Mouse (Mus musculus) stomach, embryonic 16.5 days (tissue): ENCODE data around the gene Ak2. TPM values are rescaled to one million over a fixed set of nuclear protein-coding genes. Genes with fewer than 3 reads are reported as not detected.
A peak's percentile ranks its signal among the peaks of the same experiment; 100 is the strongest.

Experiments
- ATAC-seq: fragments of 200-750 bp; cut with Nextera tagmentation; 2 replicates; pipeline ENCODE4 v1.8.0; 2017; ENCODE audit warnings: moderate number of reproducible peaks, moderate TSS enrichment; ENCODE audit not compliant: insufficient read depth, low FRiP score
- H3K27ac ChIP-seq: fragments of 300-500 bp; sonication (generic); 2 replicates; pipeline ENCODE4 v1.5.1; 2014; ENCODE audit warnings: low read length
- H3K27me3 ChIP-seq: fragments of 300-500 bp; sonication (generic); 2 replicates; pipeline ENCODE4 v1.6.1; 2014; ENCODE audit warnings: low read length, control low read depth, mixed read lengths; ENCODE audit not compliant: control insufficient read depth, insufficient read depth
- H3K36me3 ChIP-seq: fragments of 300-500 bp; sonication (generic); 2 replicates; pipeline ENCODE4 v1.6.1; 2014; ENCODE audit warnings: low read length; ENCODE audit not compliant: control insufficient read depth, insufficient read depth
- H3K4me1 ChIP-seq: fragments of 300-500 bp; sonication (generic); 2 replicates; pipeline ENCODE4 v1.6.1; 2014; ENCODE audit warnings: low read length, control low read depth, mixed read lengths; ENCODE audit not compliant: control insufficient read depth, insufficient read depth
- H3K4me2 ChIP-seq: fragments of 300-500 bp; sonication (generic); 2 replicates; pipeline ENCODE4 v1.6.1; 2014; ENCODE audit warnings: low read depth, low read length, mixed read lengths
- H3K4me3 ChIP-seq: fragments of 300-500 bp; sonication (generic); replicated peaks from 2 replicates; pipeline ENCODE4 v1.5.1; 2014; ENCODE audit warnings: mild to moderate bottlenecking, low read length
- H3K9ac ChIP-seq: fragments of 300-500 bp; sonication (generic); 2 replicates; pipeline ENCODE4 v1.6.1; 2014; ENCODE audit warnings: low read length
- H3K9me3 ChIP-seq: fragments of 300-500 bp; sonication (generic); replicated peaks from 2 replicates; pipeline ENCODE4 v1.6.1; 2016; ENCODE audit warnings: low read length, control low read depth; ENCODE audit not compliant: control insufficient read depth
- WGBS: fragments of 180-500 bp; shearing (Covaris S2); extraction: QIAGEN DNeasy Blood & Tissue Kit; methylation state at CpG from one replicate; pipeline ENCODE4 v1.1.7; 2014; 5-methylcytosine and 5-hydroxymethylcytosine counted together
- polyA plus RNA-seq: library from polyadenylated mRNA; unstranded; fragments of >200 nt; fragmentation: Nextera tagmentation; extraction: Ambion mirVana; gene quantifications from 2 replicates; pipeline ENCODE4 v1.2.1, GENCODE M21; 2015

Ak2 gene
- polyA plus RNA-seq, 1 experiment from 2014 or later: 207 TPM

- Histone ChIP-seq H3K27me3 (no peaks in the 10 kb centered on the region), H3K36me3 (no peaks in the 10 kb centered on the region), H3K4me3 (no peak overlapping the region), H3K27ac (no peak overlapping the region), H3K4me1 (no peaks in the 10 kb centered on the region), H3K9ac (no peak overlapping the region), H3K4me2 (no peak overlapping the region), H3K9me3 (no peaks in the 10 kb centered on the region)
- no peak for ATAC-seq
- WGBS: 66% methylated on average over 12 of the region's 12 CpGs
Observed at GRCm38 (mm10) chr4:128980890-128981832, 10.6 kb upstream of the Ak2 start.

GRCm38 (mm10) chr4:128981833-128982180 is 10.0 kb upstream of the Ak2 start:
- no peaks in the 10 kb centered on the region for H3K4me1 ChIP-seq
- no peaks in the 10 kb centered on the region for H3K9me3 ChIP-seq
- ATAC-seq: no peak
- H3K4me2 ChIP-seq: no peak overlapping the region
- H3K36me3 ChIP-seq: no peaks in the 10 kb centered on the region
- no peak overlapping the region for H3K4me3 ChIP-seq
- no peak overlapping the region for H3K9ac ChIP-seq
- WGBS: 64% methylated on average over 11 of the region's 11 CpGs
- no peaks in the 10 kb centered on the region for H3K27me3 ChIP-seq
- no peak overlapping the region for H3K27ac ChIP-seq

GRCm38 (mm10) chr4:128983151-128983550 is 8.6 kb upstream of the Ak2 start:
- no peak overlapping the region for H3K27ac ChIP-seq
- 51% methylated on average over 2 of the region's 2 CpGs for WGBS
- no peak for ATAC-seq

GRCm38 (mm10) chr4:128983656-128984055 is 8.1 kb upstream of the Ak2 start:
- Histone ChIP-seq H3K4me1 (no peaks in the 10 kb centered on the region), H3K9me3 (no peaks in the 10 kb centered on the region), H3K36me3 (no peaks in the 10 kb centered on the region), H3K27ac (no peak overlapping the region), H3K4me3 (no peak overlapping the region), H3K4me2 (no peak overlapping the region), H3K9ac (no peak overlapping the region), H3K27me3 (no peaks in the 10 kb centered on the region)
- WGBS: 47% methylated on average over 2 of the region's 2 CpGs
- no peak for ATAC-seq

More at GRCm38 (mm10) chr4:128983151-128983550, 8.6 kb upstream of the Ak2 start:
- H3K4me2 ChIP-seq: no peak overlapping the region
- no peak overlapping the region for H3K4me3 ChIP-seq
- H3K9ac ChIP-seq: no peak overlapping the region
- H3K36me3 ChIP-seq: no peaks in the 10 kb centered on the region
- no peaks in the 10 kb centered on the region for H3K9me3 ChIP-seq
- H3K4me1 ChIP-seq: no peaks in the 10 kb centered on the region
- no peaks in the 10 kb centered on the region for H3K27me3 ChIP-seq

GRCm38 (mm10) chr4:128984600-128984999 is 7.2 kb upstream of the Ak2 start:
- Histone ChIP-seq H3K9me3 (no peaks in the 10 kb centered on the region), H3K4me3 (no peak overlapping the region), H3K4me1 (no peaks in the 10 kb centered on the region), H3K27ac (no peak overlapping the region), H3K36me3 (no peaks in the 10 kb centered on the region), H3K27me3 (no peaks in the 10 kb centered on the region), H3K4me2 (no peak overlapping the region), H3K9ac (no peak overlapping the region)
- 45% methylated on average over 3 of the region's 3 CpGs for WGBS
- no peak for ATAC-seq

- Histone ChIP-seq H3K9ac (no peak overlapping the region), H3K36me3 (no peaks in the 10 kb centered on the region), H3K27me3 (no peaks in the 10 kb centered on the region), H3K4me2 (no peak overlapping the region), H3K9me3 (no peaks in the 10 kb centered on the region), H3K4me1 (peaks cover under 1% of the 10 kb centered on the region; the same call in 1 of the 2 replicates), H3K4me3 (no peak overlapping the region), H3K27ac (no peak overlapping the region)
- ATAC-seq: no peak
- WGBS: 68% methylated on average over 3 of the region's 3 CpGs
Observed at GRCm38 (mm10) chr4:128988911-128989310, 2.8 kb upstream of the Ak2 start.

GRCm38 (mm10) chr4:128989678-128990077 is 2.1 kb upstream of the Ak2 start:
- no peak overlapping the region; the same call in 1 of the 2 replicates for H3K27ac ChIP-seq
- no peaks in the 10 kb centered on the region for H3K27me3 ChIP-seq
- no peak for ATAC-seq
- WGBS: 57% methylated on average over 11 of the region's 11 CpGs
- H3K9ac ChIP-seq: no peak overlapping the region
- no peak overlapping the region for H3K4me3 ChIP-seq
- no peaks in the 10 kb centered on the region for H3K36me3 ChIP-seq
- H3K4me2 ChIP-seq: no peak overlapping the region
- no peaks in the 10 kb centered on the region for H3K9me3 ChIP-seq
- peaks cover 8% of the 10 kb centered on the region for H3K4me1 ChIP-seq

GRCm38 (mm10) chr4:128992176-128992575 is 418 bp downstream of the Ak2 start:
- Histone ChIP-seq H3K27ac (no peak overlapping the region), H3K9me3 (no peaks in the 10 kb centered on the region), H3K36me3 (no peaks in the 10 kb centered on the region), H3K4me1 (peaks cover 22% of the 10 kb centered on the region), H3K4me3 (no peak overlapping the region), H3K9ac (no peak overlapping the region), H3K27me3 (no peaks in the 10 kb centered on the region), H3K4me2 (no peak overlapping the region)
- WGBS: 89% methylated on average over 3 of the region's 3 CpGs
- no peak for ATAC-seq

GRCm38 (mm10) chr4:128993025-128993662 is 1.4 kb downstream of the Ak2 start:
- peak overlapping the region; percentile 95 for H3K4me3 ChIP-seq
- under 1% methylated on average over 49 of the region's 49 CpGs for WGBS
- peak; percentile 98 for ATAC-seq
- peak overlapping the region; percentile 66 for H3K4me2 ChIP-seq
- peak overlapping the region; percentile 90 for H3K9ac ChIP-seq
- H3K27me3 ChIP-seq: no peaks in the 10 kb centered on the region
- H3K27ac ChIP-seq: peak overlapping the region; percentile 82
- peaks cover 30% of the 10 kb centered on the region for H3K4me1 ChIP-seq
- no peaks in the 10 kb centered on the region for H3K36me3 ChIP-seq
- no peaks in the 10 kb centered on the region for H3K9me3 ChIP-seq
